Mouse (Mus musculus) embryonic facial prominence, embryonic 12.5 days (tissue): ENCODE data around the gene Exosc6. TPM values are rescaled to one million over a fixed set of nuclear protein-coding genes. Genes with fewer than 3 reads are reported as not detected.

ENCODE experiments used
- ATAC-seq: fragments of 200-750 bp; cut with Nextera tagmentation; 2 replicates; pipeline ENCODE4 v1.8.0; 2017; ENCODE audit not compliant: insufficient number of reproducible peaks, insufficient read depth, low FRiP score, low TSS enrichment
- H3K27ac ChIP-seq: fragments of 300-500 bp; sonication (generic); 2 replicates; pipeline ENCODE4 v1.5.1; 2016; ENCODE audit warnings: mild to moderate bottlenecking
- H3K27me3 ChIP-seq: fragments of 300-500 bp; sonication (generic); 2 replicates; pipeline ENCODE4 v1.6.1; 2016; ENCODE audit warnings: mild to moderate bottlenecking, moderate library complexity
- H3K36me3 ChIP-seq: fragments of 300-500 bp; sonication (generic); 2 replicates; pipeline ENCODE4 v1.6.1; 2016; ENCODE audit warnings: mild to moderate bottlenecking
- H3K4me1 ChIP-seq: fragments of 300-500 bp; sonication (generic); 2 replicates; pipeline ENCODE4 v1.6.1; 2016
- H3K4me2 ChIP-seq: fragments of 300-500 bp; sonication (generic); replicated peaks from 2 replicates; pipeline ENCODE4 v1.6.1; 2016; ENCODE audit warnings: mild to moderate bottlenecking, moderate library complexity
- H3K4me3 ChIP-seq: fragments of 300-500 bp; sonication (generic); 2 replicates; pipeline ENCODE4 v1.5.1; 2016; ENCODE audit warnings: mild to moderate bottlenecking
- H3K9ac ChIP-seq: fragments of 300-500 bp; sonication (generic); 2 replicates; pipeline ENCODE4 v1.6.1; 2016; ENCODE audit warnings: mild to moderate bottlenecking, moderate library complexity
- H3K9me3 ChIP-seq: fragments of 300-500 bp; sonication (generic); 2 replicates; pipeline ENCODE4 v1.6.1; 2016; ENCODE audit warnings: mild to moderate bottlenecking, moderate library complexity
- WGBS: fragments of 180-500 bp; shearing (Covaris S2); methylation state at CpG from one replicate; pipeline ENCODE4 v1.1.7; 2016; 5-methylcytosine and 5-hydroxymethylcytosine counted together
- polyA plus RNA-seq: library from polyadenylated mRNA; unstranded; fragments of >200 nt; fragmentation: Nextera tagmentation; extraction: Ambion mirVana; gene quantifications from 2 replicates; pipeline ENCODE4 v1.2.1, GENCODE M21; 2016

Gene Exosc6
- polyA plus RNA-seq, 1 experiment from 2014 or later, result 26.0 TPM

DNA sequence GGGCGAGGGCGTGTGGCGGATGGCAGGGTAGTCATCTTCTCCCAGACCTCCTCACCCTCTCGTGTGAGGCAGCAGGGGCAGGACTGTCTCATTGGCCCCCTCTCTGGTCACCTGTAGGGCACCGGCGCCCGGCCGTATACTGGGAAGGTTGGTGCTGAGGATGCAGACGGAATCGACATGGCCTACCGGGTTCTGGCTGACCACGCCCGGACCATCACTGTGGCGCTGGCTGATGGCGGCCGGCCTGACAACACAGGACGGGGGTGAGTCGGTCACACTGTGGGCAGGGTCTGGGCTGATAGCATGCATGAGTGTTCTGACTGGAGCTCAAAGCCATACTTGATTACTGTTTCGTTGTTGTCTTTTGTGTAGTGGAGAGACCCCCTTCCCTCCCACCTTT is 13.6 kb upstream of the Exosc6 start:
- H3K4me3 ChIP-seq, result no peak overlapping the region
- peaks cover 92% of the 10 kb centered on the region for H3K36me3 ChIP-seq
- 96% methylated on average over 19 of the region's 19 CpGs for WGBS
- no peaks in the 10 kb centered on the region for H3K27me3 ChIP-seq
- no peaks in the 10 kb centered on the region for H3K9me3 ChIP-seq
- no peak overlapping the region for H3K27ac ChIP-seq
- no peaks in the 10 kb centered on the region for H3K4me1 ChIP-seq
- no peak overlapping the region for H3K9ac ChIP-seq
- no peak overlapping the region for H3K4me2 ChIP-seq
- ATAC-seq, result no peak

DNA sequence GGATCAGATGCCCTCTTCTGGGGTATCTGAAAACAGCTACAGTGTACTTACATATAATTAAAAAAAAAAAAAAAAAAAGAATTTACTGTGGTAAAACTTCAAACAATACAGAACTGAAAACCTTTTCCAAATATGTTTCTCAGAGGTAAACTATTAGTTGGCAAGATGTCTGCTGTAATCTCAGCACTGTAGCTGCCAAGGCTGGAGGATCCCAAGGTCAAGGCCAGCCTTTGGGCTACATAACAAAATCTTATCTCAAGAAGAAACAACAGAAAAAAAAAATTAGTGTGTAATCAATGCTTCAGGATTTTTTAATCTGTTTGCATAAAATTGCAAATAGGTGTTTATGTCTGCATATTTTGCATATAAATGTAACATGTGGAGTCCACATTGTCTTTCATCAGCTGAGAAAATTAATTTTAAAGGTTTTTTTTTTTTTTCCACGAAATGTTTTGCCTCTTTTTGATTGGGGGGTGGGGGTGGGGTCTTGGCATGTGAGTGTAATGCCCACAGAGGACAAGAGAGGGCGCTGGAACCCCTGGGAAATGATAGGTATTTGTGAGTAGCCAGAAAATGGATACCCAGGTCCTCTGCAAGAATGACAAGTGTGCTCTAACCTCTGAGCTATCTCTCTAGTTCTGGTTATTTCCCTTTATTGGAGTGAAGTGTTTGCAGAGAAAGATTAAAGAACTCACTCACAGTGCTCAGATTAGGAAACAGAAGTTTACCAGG is 12.0 kb upstream of the Exosc6 start:
- Histone ChIP-seq H3K9ac (no peak overlapping the region), H3K27ac (no peak overlapping the region), H3K9me3 (no peaks in the 10 kb centered on the region), H3K27me3 (no peaks in the 10 kb centered on the region), H3K4me1 (no peaks in the 10 kb centered on the region), H3K4me3 (no peak overlapping the region), H3K36me3 (peaks cover 96% of the 10 kb centered on the region), H3K4me2 (no peak overlapping the region)
- WGBS, result 44% methylated on average over 2 of the region's 2 CpGs
- ATAC-seq, result no peak

DNA sequence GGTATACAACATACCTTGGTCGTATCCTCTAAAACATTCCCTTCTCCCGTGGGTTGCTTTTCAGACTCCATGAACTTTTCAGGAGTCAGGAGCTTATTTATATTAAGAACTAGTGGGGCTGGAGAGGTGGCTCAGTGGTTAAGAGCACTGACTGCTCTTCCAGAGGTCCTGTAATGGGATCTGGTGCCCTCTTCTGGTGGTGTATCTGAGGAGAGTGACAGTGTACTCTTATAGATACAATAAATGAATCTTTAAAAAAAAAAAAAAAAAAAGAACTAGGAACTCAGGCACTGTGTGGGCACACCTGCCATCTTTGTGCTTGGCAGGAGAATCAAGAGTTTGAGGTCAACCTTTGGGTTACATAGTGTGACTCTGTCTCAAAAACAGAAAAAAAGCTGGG is 7.4 kb upstream of the Exosc6 start:
- Histone ChIP-seq H3K9me3 (no peaks in the 10 kb centered on the region), H3K27ac (no peak overlapping the region), H3K36me3 (peaks cover 97% of the 10 kb centered on the region), H3K9ac (no peak overlapping the region), H3K4me3 (no peak overlapping the region), H3K4me1 (no peaks in the 10 kb centered on the region), H3K27me3 (no peaks in the 10 kb centered on the region), H3K4me2 (no peak overlapping the region)
- 94% methylated on average over 2 of the region's 2 CpGs for WGBS
- no peak for ATAC-seq

DNA sequence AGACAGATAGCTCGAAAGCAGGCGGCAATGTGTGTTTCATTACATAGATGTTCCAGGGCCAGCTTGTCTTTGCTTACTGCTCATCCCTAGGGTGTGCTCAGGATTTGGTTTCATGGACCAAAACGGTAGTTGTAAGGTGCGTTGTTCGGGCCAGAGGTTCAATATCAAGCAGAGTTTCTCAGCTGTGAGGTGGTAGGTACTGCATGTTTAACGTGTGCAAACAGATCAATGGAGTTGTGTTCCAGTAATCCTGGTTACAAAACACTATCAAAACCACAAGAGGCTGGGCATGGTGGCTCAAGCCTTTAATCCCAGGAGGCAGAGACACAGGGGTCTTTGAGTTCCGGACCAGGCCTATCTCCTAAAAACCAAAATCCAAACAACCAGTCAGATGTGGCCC is 7.0 kb upstream of the Exosc6 start:
- H3K4me1 ChIP-seq, result no peaks in the 10 kb centered on the region
- H3K4me3 ChIP-seq, result no peak overlapping the region
- H3K27me3 ChIP-seq, result no peaks in the 10 kb centered on the region
- no peak overlapping the region for H3K4me2 ChIP-seq
- no peak for ATAC-seq
- WGBS, result 95% methylated on average over 7 of the region's 7 CpGs
- peaks cover 98% of the 10 kb centered on the region for H3K36me3 ChIP-seq
- no peak overlapping the region for H3K9ac ChIP-seq
- H3K27ac ChIP-seq, result no peak overlapping the region
- H3K9me3 ChIP-seq, result no peaks in the 10 kb centered on the region

DNA sequence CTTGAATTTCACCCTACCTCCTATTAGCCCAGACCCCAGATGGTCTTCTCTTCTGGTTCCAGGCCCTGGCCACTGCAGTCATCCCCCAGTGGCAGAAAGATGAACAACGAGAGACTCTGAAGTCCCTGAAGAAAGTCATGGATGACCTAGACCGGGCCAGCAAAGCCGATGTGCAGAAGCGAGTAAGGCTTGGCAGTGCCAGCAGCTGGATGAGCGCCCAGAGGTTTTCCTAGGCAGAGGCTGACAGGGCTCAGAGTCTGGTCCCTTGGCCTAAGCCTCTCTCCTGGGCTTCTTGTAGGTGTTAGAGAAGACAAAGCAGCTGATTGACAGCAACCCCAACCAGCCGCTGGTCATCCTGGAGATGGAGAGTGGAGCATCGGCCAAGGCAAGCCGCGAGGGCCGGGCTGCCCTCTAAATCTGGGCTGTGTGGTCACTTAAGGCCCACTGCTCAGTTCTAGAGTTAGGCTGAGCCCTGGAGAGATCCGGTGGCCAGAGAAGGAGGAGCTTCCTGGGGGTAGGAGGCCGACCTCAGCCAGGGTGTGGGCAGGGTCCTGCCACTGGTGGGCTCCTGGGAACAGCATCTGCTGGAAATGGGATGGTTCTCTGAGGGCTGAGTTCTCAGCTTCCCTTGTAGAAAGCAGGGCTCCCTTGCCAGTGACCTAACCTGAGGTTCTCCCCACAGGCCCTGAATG is 2.2 kb upstream of the Exosc6 start:
- Histone ChIP-seq H3K4me1 (peaks cover 13% of the 10 kb centered on the region), H3K9me3 (no peaks in the 10 kb centered on the region), H3K27me3 (no peaks in the 10 kb centered on the region), H3K36me3 (peaks cover 71% of the 10 kb centered on the region), H3K4me3 (no peak overlapping the region), H3K9ac (no peak overlapping the region), H3K4me2 (no peak overlapping the region), H3K27ac (no peak overlapping the region)
- ATAC-seq, result no peak
- WGBS, result 96% methylated on average over 12 of the region's 12 CpGs

DNA sequence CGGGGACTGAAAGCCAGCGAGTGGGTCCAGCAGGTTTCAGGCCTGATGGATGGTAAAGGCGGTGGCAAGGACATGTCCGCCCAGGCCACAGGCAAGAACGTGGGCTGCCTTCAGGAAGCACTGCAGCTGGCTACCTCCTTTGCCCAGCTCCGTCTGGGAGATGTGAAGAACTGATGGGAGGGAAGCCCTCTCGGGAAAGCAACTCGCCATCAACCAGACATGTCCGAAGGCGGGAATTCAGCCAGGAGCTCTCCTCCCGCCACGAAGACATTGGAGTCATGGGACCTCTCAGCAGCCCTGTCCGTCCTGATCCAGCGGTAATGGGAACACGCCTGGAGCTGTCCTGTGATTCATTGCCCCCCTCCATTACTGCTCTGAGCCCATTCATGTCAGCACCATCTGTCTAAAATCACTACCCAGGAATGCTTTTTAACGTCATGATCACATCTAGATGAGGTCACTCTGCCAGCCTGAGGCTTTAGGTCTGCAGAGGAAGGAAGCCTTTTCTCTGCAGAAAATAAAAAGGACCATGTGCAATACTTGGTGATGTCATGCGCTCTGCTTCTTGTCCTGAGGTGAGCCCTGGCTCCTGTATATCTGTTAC is 1.0 kb upstream of the Exosc6 start:
- Histone ChIP-seq H3K4me3 (no peak overlapping the region), H3K9me3 (no peaks in the 10 kb centered on the region), H3K36me3 (peaks cover 62% of the 10 kb centered on the region), H3K27me3 (no peaks in the 10 kb centered on the region), H3K4me1 (peaks cover 13% of the 10 kb centered on the region), H3K4me2 (no peak overlapping the region), H3K27ac (0 out of 2 replicates have a peak overlapping the region, but pooled peaks have one; percentile 23), H3K9ac (no peak overlapping the region)
- 90% methylated on average over 17 of the region's 17 CpGs for WGBS
- ATAC-seq, result no peak

DNA sequence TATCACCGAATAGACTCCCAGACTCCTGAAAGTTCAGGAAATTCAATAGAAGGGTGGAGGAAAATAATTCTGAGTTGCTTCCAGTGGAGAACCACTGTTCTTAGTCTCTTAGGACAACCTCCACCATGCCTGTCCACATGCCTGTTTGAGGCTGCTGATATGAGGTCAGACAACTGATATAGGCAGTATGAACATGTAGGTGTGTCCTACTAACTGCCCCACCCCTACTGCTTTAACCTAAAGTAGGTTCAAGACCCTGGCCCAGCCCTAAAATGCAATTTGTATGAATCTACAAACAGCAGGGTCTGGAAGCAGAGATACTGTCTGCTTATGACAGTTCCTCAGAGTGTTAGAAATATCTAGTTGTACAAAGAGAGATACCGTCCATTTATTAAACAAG is 478 bp upstream of the Exosc6 start:
- no peak for ATAC-seq
- H3K9me3 ChIP-seq, result no peaks in the 10 kb centered on the region
- H3K4me2 ChIP-seq, result no peak overlapping the region
- H3K36me3 ChIP-seq, result peaks cover 57% of the 10 kb centered on the region
- 62% methylated on average over 2 of the region's 2 CpGs for WGBS
- H3K4me1 ChIP-seq, result peaks cover 13% of the 10 kb centered on the region
- no peaks in the 10 kb centered on the region for H3K27me3 ChIP-seq
- H3K9ac ChIP-seq, result no peak overlapping the region
- peak overlapping the region; percentile 92; the same call in 1 of the 2 replicates for H3K4me3 ChIP-seq
- no peak overlapping the region for H3K27ac ChIP-seq

DNA sequence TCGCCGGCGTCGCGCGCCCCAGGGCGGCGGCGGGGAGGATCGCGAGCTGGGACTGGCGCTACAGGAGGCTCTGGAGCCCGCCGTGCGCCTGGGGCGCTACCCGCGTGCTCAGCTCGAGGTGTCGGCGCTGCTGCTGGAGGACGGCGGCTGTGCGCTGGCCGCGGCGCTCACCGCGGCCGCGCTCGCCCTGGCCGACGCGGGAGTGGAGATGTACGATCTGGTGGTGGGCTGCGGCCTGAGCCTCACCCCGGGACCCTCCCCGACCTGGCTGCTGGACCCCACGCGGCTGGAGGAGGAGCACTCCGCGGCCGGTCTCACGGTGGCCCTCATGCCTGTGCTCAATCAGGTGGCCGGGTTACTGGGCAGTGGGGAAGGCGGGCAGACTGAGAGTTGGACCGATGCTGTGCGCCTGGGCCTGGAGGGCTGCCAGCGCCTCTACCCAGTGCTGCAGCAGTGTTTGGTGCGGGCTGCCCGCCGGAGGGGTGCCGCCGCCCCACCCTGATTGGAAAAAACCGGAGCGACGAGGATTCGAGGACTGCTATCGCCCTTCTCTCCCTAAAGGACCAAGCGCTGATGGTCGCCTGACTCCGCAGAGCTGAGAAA is 653 bp downstream of the Exosc6 start:
- H3K9me3 ChIP-seq, result no peaks in the 10 kb centered on the region
- H3K4me2 ChIP-seq, result peak overlapping the region; percentile 94
- no peaks in the 10 kb centered on the region for H3K27me3 ChIP-seq
- WGBS, result under 1% methylated on average over 63 of the region's 63 CpGs
- peak overlapping the region; percentile 97 for H3K9ac ChIP-seq
- peaks cover 48% of the 10 kb centered on the region for H3K36me3 ChIP-seq
- peak overlapping the region; percentile 83 for H3K27ac ChIP-seq
- peaks cover 19% of the 10 kb centered on the region for H3K4me1 ChIP-seq
- peak; percentile 44; the same call in 1 of the 2 replicates for ATAC-seq
- peak overlapping the region; percentile 92 for H3K4me3 ChIP-seq

DNA sequence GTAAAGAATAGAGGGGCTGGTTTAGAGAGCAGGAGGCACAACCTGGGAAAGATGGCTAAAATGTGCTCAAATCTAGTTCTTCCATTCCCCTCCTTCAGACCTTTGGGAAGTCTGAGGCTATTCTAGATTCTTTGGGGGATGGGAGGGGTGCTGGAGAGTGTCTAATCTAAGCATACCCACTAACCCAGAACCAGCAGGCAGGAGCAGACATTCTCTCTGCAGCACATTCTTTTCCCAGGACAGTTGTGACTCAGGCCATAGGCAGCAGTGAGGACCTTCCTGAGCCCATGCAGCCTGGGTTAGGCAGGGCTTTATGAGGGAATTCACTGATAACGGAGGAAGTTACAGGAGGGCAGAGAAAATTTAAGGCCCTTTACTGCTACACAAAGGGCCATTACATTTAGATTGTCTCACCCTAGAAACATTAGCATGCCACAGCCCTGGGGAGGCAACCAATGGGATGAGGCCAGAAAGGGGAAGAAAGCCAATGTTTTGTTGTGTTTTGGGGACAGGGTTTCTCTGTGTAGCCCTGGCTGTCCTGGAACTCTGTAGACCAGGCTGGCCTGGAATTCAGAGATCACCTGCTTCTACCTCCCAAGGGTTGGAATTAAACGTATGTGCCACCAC is 2.9 kb downstream of the Exosc6 start:
- ATAC-seq, result no peak
- WGBS, result 59% methylated on average over 2 of the region's 2 CpGs
- no peak overlapping the region for H3K4me2 ChIP-seq
- peaks cover 25% of the 10 kb centered on the region for H3K36me3 ChIP-seq
- H3K27me3 ChIP-seq, result no peaks in the 10 kb centered on the region
- no peak overlapping the region for H3K9ac ChIP-seq
- H3K4me1 ChIP-seq, result peaks cover 22% of the 10 kb centered on the region
- H3K9me3 ChIP-seq, result no peaks in the 10 kb centered on the region
- H3K27ac ChIP-seq, result no peak overlapping the region
- no peak overlapping the region for H3K4me3 ChIP-seq

DNA sequence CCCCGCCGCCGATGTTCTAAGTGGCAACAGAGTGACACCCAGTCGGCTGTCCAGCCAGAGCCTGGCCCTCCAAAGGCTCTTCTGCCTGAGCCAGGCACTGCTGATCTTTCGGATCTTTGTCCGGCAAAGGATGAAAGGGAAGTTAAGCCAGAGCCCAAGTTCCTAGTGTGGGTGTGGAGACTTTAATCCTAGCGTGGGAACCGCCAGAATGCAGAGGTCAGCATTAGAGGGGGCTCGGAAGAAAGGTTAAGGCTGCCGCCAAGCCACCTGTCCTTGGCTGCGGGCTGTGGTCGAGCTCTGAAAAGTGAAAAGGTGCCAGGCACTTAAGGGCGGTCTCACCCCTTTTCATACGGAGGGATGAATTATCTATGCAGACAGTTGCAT is 5.5 kb downstream of the Exosc6 start:
- Histone ChIP-seq H3K36me3 (0 out of 2 replicates have a peak, but pooled peaks cover 9% of the 10 kb centered on the region), H3K4me2 (peak overlapping the region; percentile 78), H3K27ac (peak overlapping the region; percentile 63; the same call in 1 of the 2 replicates), H3K9me3 (no peaks in the 10 kb centered on the region), H3K27me3 (no peaks in the 10 kb centered on the region), H3K4me3 (peak overlapping the region; percentile 72), H3K4me1 (peaks cover 22% of the 10 kb centered on the region), H3K9ac (peak overlapping the region; percentile 59)
- WGBS, result under 1% methylated on average over 14 of the region's 14 CpGs
- no peak for ATAC-seq

DNA sequence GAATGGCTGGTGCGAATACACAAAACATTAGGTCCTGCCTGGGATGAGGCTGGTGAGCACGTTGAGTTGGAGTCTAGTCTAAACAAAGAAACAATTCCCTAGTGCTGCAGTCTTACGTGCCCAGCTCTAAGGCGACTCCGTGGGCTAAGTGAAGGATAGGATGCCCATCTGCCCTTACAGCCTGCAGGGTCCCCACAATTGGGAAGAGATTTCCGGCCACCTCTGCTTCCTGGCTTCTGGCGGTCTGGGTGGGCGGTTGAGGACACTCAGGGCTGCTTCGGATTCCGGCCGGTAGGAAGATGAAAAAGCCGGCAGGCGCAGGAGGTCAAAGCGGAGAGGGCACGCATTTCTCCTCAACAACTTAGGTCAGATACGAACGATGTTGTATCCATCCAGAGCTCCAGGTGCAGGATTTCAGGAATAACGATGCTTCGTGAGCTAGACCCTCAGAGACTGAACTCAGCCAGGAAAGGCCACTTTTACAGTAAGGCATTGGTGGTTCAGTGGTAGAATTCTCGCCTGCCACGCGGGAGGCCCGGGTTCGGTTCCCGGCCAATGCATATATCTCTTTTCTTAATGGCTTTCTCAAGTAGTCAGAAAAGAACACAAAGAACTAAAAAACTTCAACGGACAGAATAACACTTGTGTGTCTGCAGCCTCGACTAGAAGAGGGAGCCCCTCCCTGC is 6.1 kb downstream of the Exosc6 start:
- WGBS, result under 1% methylated on average over 27 of the region's 27 CpGs
- ATAC-seq, result peak; percentile 68; the same call in 1 of the 2 replicates
- no peaks in the 10 kb centered on the region for H3K27me3 ChIP-seq
- peak overlapping the region; percentile 63; the same call in 1 of the 2 replicates for H3K27ac ChIP-seq
- no peaks in the 10 kb centered on the region for H3K9me3 ChIP-seq
- 0 out of 2 replicates have a peak, but pooled peaks cover 9% of the 10 kb centered on the region for H3K36me3 ChIP-seq
- peak overlapping the region; percentile 78 for H3K4me2 ChIP-seq
- peak overlapping the region; percentile 59 for H3K9ac ChIP-seq
- peak overlapping the region; percentile 72 for H3K4me3 ChIP-seq
- H3K4me1 ChIP-seq, result peaks cover 17% of the 10 kb centered on the region
